Mouse (Mus musculus): ENCODE measurements around the gene Kif23.

The Kif23 gene

DNA sequence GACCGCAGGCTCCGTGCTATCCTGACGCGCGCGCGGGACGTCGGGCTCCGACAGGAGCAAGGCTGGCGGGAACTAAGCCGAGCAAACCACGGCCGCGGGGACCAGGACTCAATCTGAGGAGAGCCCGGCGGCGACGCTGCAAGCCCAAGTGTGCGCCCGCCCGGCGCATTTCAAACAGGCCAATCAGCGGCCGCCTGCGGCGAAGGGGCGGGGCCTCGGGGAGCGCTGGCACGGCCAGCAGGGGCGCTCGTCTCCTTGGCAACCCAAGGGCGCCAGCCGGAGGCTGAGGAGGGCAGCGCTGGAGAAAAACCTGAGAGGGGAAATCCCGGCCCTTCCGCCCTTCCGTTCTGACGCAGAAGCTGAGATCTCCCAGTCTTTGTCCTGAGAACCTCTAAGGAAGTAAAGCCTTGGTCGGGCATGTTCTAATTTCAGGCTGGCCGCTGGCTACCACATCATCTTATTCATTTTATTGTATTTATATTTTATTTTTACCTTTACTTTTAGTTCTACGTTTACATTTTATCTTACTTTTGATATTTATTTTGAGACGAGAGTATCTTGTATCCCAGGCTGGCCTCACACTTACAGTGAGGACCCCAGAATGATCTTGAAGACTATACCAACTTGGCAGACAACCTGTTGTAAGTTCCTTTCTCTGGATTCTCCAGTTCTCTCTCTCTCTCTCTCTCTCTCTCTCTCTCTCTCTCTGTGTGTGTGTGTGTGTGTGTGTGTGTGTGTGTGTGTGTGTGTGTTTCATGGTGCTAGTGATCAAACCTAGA is at the start of gene Kif23:
Gene Kif23, minus strand, starts transcription at position 152 of the 779 bp plus-strand sequence.
- DNase-seq: peak; percentile 96

DNA sequence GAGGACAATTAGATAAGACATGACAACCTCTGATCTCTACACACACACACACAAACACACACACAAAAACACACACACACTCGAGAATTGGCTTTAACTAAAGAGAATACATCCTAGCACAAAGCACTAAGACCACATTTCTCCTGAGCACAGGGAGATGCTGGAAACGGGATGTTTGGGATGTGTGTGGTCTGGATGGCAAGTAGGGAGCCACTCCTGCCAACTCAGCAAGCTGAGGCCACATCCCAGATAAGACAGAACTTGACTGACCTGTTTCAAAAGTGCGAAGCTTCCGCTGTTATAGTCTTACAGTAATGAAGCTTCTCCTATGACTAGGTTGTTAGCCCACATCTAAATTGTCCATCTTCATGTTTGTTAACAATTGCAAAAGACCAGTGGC is 44.6 kb upstream of the Kif23 start:
- no peak for DNase-seq

DNA sequence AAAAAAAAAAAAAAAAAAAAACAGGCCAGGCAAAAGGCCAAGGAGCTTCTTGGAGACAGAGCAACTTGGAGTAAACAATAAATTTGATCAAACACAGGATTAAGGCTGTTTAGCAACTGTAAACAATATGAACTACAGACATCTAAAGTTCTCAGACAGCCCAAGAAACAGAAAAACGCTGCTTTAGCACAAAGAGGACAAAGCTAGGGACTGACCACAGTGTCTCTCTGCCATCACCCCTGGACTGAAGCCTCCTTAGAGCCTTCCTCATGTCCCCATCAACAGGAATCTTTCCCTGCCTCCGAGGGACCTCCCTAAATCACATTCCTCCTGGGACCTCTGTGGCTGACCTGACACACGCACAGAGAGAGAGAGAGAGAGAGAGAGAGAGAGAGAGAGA is 44.2 kb upstream of the Kif23 start:
- no peak for DNase-seq

DNA sequence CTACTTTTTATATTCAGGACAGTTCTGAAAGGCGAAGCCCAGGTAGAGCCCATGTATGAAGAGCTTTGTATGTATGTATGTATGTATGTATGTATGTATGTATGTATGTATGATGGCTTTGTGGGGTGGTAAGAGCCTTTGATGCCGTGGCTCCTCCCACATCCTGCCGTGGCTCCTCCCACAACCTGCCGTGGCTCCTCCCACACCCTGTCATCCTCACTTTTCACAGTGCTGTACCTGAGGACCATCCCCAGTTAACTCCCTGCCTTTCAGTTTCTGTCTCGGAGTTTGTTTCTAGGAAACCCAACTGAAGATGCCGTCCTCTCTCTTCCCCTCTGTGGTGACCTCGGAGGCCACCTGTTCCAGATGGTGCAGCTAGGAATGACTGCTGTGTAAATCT is 39.5 kb upstream of the Kif23 start:
- no peak for DNase-seq

- DNase-seq: peak; percentile 60
These were observed 38.7 kb upstream of the Kif23 start for GRCm38 (mm10) chr9:61985183-61985863.

DNA sequence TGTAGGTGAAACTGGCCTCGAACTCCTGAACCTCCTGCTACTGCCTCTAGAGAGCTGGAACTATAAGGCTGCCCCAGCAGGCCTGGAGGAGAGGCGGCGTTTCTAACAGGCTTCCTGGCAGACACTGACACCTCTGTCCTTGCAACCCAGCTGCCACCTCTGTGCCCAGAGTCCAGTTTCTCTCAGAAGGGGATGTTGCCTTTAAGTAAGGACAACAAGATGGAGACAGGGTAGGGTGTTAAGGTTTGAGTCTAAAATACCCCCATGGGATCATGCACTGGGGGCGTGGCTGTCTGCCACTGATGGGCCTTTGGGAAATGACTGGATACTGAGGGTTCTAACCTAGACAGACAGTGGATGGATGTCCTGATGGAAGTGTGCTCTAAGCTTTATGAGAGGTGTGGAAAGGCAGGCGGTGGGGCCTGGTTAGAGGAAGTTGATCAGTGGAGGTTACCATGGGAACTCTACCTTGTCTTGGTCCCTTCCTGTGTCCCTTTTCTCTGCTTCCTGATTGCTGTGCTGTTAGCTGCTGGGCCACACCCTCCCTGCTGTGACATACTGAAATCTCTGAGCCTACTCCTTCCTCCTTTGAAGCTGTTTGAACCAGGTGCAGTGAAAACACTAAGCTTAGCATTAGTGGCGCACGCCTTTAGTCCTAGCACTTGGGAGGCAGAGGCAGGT is 36.5 kb upstream of the Kif23 start:
- no peak for DNase-seq

- no peak for DNase-seq
These were observed 35.3 kb upstream of the Kif23 start for GRCm38 (mm10) chr9:61981876-61982275.

DNA sequence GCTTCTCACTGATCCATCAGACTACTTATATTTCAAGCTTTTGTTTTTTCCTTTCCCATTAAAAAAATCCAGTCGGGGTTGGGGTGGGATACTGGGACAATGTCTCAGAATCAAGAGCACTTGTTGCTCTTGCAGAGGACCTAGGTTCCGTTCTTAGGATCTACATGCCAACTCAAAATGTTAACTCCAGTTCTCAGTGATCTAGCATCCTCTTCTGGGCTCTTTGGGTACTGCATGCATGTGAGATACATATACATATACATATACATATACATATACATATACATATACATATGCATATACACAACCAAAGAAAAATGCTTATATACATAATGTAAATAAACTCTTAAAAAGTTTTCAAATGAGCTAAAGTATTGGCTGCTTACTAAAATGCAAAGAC is 33.4 kb upstream of the Kif23 start:
- no peak for DNase-seq

- peak; percentile 48 for DNase-seq
These were observed 30.8 kb upstream of the Kif23 start for GRCm38 (mm10) chr9:61977258-61977945.

DNA sequence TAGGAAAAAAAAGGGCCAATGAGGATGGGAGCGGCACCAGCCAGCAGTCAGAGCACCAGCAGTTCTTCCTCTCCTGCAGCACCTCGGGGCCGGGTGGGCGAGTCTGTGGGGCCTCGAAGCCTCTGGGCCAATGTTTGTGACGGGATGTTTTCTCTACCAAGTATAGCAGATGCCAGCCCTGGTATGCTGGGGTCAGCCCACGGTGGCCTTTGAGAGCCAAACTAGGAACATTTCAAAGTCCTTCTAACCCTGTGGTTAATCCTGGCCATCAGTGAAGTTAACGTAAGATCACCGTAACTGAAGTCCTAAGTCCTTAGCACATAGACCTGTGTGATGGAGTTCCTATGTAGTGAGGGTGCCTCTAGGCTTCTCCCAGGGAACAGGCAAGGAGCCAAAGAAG is 25.5 kb upstream of the Kif23 start:
- no peak for DNase-seq

- no peak for DNase-seq
These were observed 24.5 kb upstream of the Kif23 start for GRCm38 (mm10) chr9:61971045-61971444.

GRCm38 (mm10) chr9:61967357-61967756 is 20.8 kb upstream of the Kif23 start:
- no peak for DNase-seq

GRCm38 (mm10) chr9:61965987-61966386 is 19.4 kb upstream of the Kif23 start:
- no peak for DNase-seq

DNA sequence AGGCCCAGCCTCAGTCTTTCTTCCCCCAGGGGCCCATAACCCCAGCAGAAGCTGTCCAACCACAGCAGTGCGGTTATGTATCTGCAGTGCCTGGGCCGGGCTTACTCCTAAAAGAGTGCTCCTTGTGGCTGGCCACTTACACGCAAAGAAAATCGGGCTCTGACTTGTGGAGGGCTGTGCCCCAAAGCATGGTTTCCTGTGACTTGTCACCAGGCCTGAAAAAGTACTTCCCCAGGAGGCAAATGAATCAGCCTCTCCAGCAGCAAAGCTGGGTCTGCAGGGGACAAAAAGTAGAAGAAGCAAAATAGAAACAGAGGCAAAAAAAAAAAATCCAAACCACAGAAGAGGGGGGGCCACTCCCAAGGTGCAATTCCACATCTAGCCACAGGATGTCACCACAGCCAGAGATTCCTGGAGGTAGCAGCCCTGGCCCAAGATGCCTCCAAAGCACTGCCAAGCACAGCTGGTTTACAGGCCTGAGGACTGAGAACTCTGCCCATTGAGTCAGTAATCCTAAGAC is 18.9 kb upstream of the Kif23 start:
- peak; percentile 75 for DNase-seq

GRCm38 (mm10) chr9:61963356-61963755 is 16.8 kb upstream of the Kif23 start:
- no peak for DNase-seq

DNA sequence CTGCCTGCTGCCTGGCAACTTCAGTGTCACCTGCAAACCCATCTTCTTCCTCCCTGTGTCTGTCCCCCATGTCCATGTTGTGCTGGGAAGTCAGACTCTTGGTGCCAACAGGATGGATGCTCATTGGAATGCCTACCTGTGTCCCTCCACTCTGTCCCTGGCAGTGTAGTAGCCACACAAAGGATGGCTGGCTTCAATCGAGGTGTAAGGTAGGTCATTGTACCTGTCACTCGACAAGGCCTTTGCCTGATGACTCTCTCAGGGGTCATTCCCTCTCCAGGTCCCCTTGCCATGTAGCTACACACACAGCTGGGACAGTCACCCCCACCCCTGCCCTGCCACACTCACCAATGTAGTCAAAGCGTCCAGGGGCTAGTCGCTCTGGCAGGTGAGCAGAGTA is 14.6 kb upstream of the Kif23 start:
- no peak for DNase-seq

- peak; percentile 78 for DNase-seq
These were observed 14.2 kb upstream of the Kif23 start for GRCm38 (mm10) chr9:61960753-61961152.

GRCm38 (mm10) chr9:61959921-61960569 is 13.5 kb upstream of the Kif23 start:
- DNase-seq: no peak

DNA sequence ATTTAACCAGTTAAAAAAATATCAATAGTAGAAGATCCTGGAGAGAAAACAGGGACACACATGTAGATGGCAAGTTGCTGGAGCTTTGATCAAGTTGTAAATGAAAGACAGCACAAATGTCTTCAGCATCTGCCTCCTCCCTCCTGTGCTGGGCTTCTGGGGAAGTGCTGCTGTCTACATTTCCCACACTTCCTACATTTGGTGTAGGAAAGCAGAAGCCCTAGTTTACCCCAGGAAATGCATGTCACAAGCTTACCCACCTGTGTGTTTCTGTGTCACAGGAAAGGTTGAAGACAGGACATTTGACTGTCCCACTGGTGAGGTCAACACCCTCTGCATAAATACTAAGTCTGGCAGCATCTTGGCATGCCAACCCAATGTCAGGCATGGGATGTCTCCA is 8.1 kb upstream of the Kif23 start:
- DNase-seq: no peak

- no peak for DNase-seq
These were observed 5.7 kb upstream of the Kif23 start for GRCm38 (mm10) chr9:61952241-61952640.

GRCm38 (mm10) chr9:61947402-61948346 is 1.1 kb upstream of the Kif23 start:
- DNase-seq: peak; percentile 71
